Mouse (Mus musculus) stomach, embryonic 16.5 days (tissue): ENCODE measurements at regions not wholly inside any gene's neighbourhood (a gene's known extent, or its start where the extent isn't known, plus 50 kb on each side); places are given as distances from the start of the nearest gene placed in this dataset.

Experiments used
- ATAC-seq: fragments of 200-750 bp; cut with Nextera tagmentation; 2 replicates; pipeline ENCODE4 v1.8.0; 2017; ENCODE audit warnings: moderate number of reproducible peaks, moderate TSS enrichment; ENCODE audit not compliant: insufficient read depth, low FRiP score
- H3K27ac ChIP-seq: fragments of 300-500 bp; sonication (generic); 2 replicates; pipeline ENCODE4 v1.5.1; 2014; ENCODE audit warnings: low read length
- H3K27me3 ChIP-seq: fragments of 300-500 bp; sonication (generic); 2 replicates; pipeline ENCODE4 v1.6.1; 2014; ENCODE audit warnings: low read length, control low read depth, mixed read lengths; ENCODE audit not compliant: control insufficient read depth, insufficient read depth
- H3K36me3 ChIP-seq: fragments of 300-500 bp; sonication (generic); 2 replicates; pipeline ENCODE4 v1.6.1; 2014; ENCODE audit warnings: low read length; ENCODE audit not compliant: control insufficient read depth, insufficient read depth
- H3K4me1 ChIP-seq: fragments of 300-500 bp; sonication (generic); 2 replicates; pipeline ENCODE4 v1.6.1; 2014; ENCODE audit warnings: low read length, control low read depth, mixed read lengths; ENCODE audit not compliant: control insufficient read depth, insufficient read depth
- H3K4me2 ChIP-seq: fragments of 300-500 bp; sonication (generic); 2 replicates; pipeline ENCODE4 v1.6.1; 2014; ENCODE audit warnings: low read depth, low read length, mixed read lengths
- H3K4me3 ChIP-seq: fragments of 300-500 bp; sonication (generic); replicated peaks from 2 replicates; pipeline ENCODE4 v1.5.1; 2014; ENCODE audit warnings: mild to moderate bottlenecking, low read length
- H3K9ac ChIP-seq: fragments of 300-500 bp; sonication (generic); 2 replicates; pipeline ENCODE4 v1.6.1; 2014; ENCODE audit warnings: low read length
- H3K9me3 ChIP-seq: fragments of 300-500 bp; sonication (generic); replicated peaks from 2 replicates; pipeline ENCODE4 v1.6.1; 2016; ENCODE audit warnings: low read length, control low read depth; ENCODE audit not compliant: control insufficient read depth
- WGBS: fragments of 180-500 bp; shearing (Covaris S2); extraction: QIAGEN DNeasy Blood & Tissue Kit; methylation state at CpG from one replicate; pipeline ENCODE4 v1.1.7; 2014; 5-methylcytosine and 5-hydroxymethylcytosine counted together

DNA sequence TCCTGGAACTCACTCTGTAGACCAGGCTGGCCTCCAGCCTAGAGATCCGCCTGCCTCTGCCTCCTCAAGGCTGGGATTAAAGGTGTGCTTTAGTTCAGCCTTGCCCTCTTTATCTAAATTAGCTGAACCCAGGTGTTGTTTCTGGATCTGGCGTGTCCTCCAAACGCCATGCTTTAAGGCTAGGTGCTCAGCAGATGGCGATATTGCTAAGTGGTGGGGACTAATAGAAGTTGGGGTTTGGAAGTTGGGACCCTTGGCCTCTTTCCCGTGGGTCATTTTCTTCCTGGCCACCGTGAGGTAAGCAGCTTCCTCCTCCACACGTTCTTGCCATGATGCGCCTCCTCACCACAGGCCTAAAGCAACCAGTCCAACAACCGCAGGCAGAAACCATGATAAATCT, 91.3 kb downstream of the Cd83 start:
- H3K27ac ChIP-seq: no peak overlapping the region
- no peak overlapping the region for H3K4me2 ChIP-seq
- H3K9me3 ChIP-seq: no peaks in the 10 kb centered on the region
- no peak overlapping the region for H3K4me3 ChIP-seq
- no peaks in the 10 kb centered on the region for H3K27me3 ChIP-seq
- H3K4me1 ChIP-seq: no peaks in the 10 kb centered on the region; the same call in none of the 2 replicates
- 83% methylated on average over 9 of the region's 9 CpGs for WGBS
- ATAC-seq: no peak
- no peak overlapping the region for H3K9ac ChIP-seq
- no peaks in the 10 kb centered on the region for H3K36me3 ChIP-seq

DNA sequence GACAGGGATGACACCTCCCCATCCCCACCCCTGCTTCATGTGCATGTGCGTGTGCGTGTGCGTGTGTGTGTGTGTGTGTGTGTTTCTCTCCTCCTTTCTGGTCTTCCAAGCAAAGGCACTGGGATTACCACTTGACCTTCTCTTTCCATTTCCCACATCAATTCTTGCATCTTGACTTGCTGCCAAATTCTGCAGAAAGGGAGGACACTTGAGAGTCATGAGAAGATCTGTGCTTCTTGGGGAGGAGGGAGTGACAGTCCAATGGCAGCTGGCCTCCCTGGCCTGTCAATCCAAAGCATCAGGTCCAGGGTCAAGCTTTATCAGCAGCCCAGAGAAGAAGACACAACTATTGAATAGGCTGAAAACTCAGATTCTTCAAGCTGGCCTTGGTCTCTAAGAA, 102.7 kb downstream of the Cd83 start:
- 77% methylated on average over 3 of the region's 3 CpGs for WGBS

DNA sequence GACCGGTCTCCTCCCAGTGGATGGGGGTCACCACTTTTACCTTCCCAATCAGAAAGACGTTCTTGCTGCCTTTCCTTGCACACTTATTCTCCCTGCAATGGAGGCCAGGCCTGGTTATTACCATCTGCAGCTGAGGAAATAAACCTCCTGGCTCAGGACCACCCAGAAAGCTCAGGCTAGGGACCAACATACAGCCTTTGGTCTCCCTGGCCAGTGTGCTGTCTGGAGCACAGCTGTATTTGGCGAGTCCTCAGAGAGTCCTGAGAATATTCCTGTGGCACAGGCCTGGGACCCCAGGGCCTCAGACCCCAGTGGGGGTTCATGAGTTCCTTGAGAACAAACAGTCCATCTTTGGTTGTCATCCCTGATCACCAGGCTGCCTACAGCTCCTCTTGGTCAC, 107.4 kb downstream of the Cd83 start:
- Histone ChIP-seq H3K9me3 (no peaks in the 10 kb centered on the region), H3K27ac (0 out of 2 replicates have a peak overlapping the region, but pooled peaks have one; percentile 6), H3K27me3 (no peaks in the 10 kb centered on the region), H3K4me3 (no peak overlapping the region), H3K4me2 (no peak overlapping the region), H3K4me1 (0 out of 2 replicates have a peak, but pooled peaks cover 3% of the 10 kb centered on the region), H3K9ac (no peak overlapping the region), H3K36me3 (no peaks in the 10 kb centered on the region)
- WGBS: 63% methylated on average over 3 of the region's 3 CpGs
- no peak for ATAC-seq

More for the DNA sequence above, 102.7 kb downstream of the Cd83 start:
- no peak overlapping the region for H3K27ac ChIP-seq
- H3K36me3 ChIP-seq: no peaks in the 10 kb centered on the region
- H3K9me3 ChIP-seq: no peaks in the 10 kb centered on the region
- H3K4me1 ChIP-seq: 0 out of 2 replicates have a peak, but pooled peaks cover 3% of the 10 kb centered on the region
- H3K27me3 ChIP-seq: no peaks in the 10 kb centered on the region
- H3K4me2 ChIP-seq: no peak overlapping the region
- ATAC-seq: no peak
- H3K4me3 ChIP-seq: no peak overlapping the region
- no peak overlapping the region for H3K9ac ChIP-seq

DNA sequence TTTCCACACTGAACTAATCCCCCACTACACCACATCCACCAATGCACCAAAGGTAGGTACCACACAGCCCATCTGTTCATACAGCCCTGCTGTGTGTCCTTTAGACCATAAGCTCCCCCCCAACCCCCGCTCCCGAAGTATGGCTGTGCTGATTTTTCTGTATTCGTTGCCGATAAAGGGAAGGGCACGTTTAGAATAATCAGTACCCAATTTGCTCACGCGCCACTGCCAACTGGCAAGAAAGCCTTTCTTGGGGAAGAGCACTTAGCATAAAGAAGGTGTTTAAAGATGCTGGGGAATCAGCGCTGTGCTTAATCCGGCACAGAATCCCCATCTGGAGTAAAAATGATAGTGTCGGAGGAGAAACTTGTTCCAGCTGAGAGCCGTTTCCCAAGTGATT, 111.4 kb downstream of the Cd83 start:
- 68% methylated on average over 11 of the region's 11 CpGs for WGBS
- Histone ChIP-seq H3K9me3 (no peaks in the 10 kb centered on the region), H3K4me2 (no peak overlapping the region), H3K36me3 (no peaks in the 10 kb centered on the region), H3K9ac (no peak overlapping the region), H3K27me3 (no peaks in the 10 kb centered on the region), H3K27ac (no peak overlapping the region), H3K4me3 (no peak overlapping the region), H3K4me1 (0 out of 2 replicates have a peak, but pooled peaks cover 3% of the 10 kb centered on the region)
- ATAC-seq: no peak

DNA sequence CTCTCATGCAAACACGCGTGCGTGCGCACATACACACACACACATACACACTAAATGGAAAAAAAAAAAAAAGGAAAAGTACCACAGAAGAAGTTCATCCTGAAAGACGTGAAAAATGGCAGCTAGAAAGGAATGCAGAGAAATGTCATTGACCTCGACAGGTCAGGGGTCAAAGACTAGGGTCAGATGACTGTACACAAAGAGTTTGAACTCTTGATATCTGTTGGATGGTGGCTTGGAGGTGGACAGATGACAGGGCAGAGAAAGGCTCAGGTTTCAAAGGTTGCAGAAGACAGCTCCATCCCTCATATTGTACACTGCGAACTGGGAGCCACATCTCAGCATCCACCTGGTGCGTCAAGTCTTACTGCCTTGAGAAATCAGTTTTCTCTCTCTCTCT, 112.5 kb downstream of the Cd83 start:
- Histone ChIP-seq H3K9ac (no peak overlapping the region), H3K4me1 (0 out of 2 replicates have a peak, but pooled peaks cover 2% of the 10 kb centered on the region), H3K9me3 (no peaks in the 10 kb centered on the region), H3K4me3 (no peak overlapping the region), H3K4me2 (no peak overlapping the region), H3K36me3 (no peaks in the 10 kb centered on the region), H3K27ac (no peak overlapping the region), H3K27me3 (no peaks in the 10 kb centered on the region)
- WGBS: 78% methylated on average over 8 of the region's 8 CpGs
- ATAC-seq: no peak

DNA sequence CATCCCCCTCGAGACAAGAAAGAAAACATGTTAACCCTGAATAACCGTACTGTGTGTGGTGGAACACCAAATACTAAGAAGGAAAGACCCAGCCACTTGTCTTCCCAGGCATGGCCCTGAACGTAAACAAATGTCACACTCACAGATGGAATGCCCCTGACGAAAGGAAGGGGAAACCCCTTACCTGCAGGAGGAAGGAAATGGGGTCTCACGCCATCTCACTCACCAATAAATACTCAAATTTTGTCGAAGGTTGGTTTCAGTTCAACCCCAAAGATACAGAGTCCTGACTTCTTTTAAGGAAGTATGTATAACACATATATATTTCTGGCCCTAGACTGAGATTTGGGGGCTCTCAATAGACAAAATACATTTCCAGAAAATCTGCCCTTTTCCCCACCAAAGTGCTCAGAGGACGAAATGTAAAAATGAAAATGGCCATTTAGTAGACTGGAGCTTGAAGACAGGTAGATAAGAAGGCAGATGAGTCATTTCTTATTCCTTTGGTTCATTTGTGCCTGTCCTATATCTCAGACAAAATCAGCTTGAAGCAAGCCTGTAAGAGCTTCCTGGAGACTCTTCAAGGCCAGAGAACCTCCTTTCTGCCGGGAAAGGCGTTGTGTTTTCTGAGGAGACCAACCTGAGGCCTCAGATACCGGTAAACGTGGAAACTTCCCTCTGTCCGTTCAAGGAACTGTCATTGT, 114.1 kb downstream of the Cd83 start:
- H3K9ac ChIP-seq: no peak overlapping the region
- H3K4me3 ChIP-seq: no peak overlapping the region
- no peaks in the 10 kb centered on the region for H3K36me3 ChIP-seq
- WGBS: 65% methylated on average over 12 of the region's 12 CpGs
- no peaks in the 10 kb centered on the region for H3K4me1 ChIP-seq
- H3K4me2 ChIP-seq: no peak overlapping the region
- no peak for ATAC-seq
- H3K27ac ChIP-seq: no peak overlapping the region
- no peaks in the 10 kb centered on the region for H3K27me3 ChIP-seq
- H3K9me3 ChIP-seq: no peaks in the 10 kb centered on the region

DNA sequence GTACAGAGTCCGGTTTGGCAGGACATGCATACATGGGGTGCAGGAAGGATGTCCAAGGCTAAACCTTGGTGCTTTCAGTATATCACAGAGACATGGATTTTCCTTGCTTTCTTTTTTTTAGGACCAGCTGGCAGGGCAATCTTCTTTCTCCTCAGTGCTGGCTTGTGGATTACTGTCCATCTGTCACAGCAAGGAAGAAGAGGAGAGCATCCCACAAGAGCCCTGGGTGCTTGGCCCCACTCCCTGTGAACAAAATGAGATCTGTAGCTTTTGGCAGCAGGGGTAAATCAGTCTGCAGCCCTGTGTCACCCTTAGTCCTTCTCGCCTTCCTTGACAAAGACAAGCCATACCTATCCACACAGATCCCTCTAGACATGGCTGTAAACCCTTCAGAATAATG, 115.5 kb downstream of the Cd83 start:
- ATAC-seq: no peak
- no peaks in the 10 kb centered on the region for H3K4me1 ChIP-seq
- H3K4me2 ChIP-seq: no peak overlapping the region
- no peak overlapping the region for H3K9ac ChIP-seq
- H3K36me3 ChIP-seq: no peaks in the 10 kb centered on the region
- WGBS: 90% methylated on average over 2 of the region's 2 CpGs
- no peak overlapping the region for H3K4me3 ChIP-seq
- H3K27ac ChIP-seq: no peak overlapping the region
- no peaks in the 10 kb centered on the region for H3K9me3 ChIP-seq
- H3K27me3 ChIP-seq: no peaks in the 10 kb centered on the region

DNA sequence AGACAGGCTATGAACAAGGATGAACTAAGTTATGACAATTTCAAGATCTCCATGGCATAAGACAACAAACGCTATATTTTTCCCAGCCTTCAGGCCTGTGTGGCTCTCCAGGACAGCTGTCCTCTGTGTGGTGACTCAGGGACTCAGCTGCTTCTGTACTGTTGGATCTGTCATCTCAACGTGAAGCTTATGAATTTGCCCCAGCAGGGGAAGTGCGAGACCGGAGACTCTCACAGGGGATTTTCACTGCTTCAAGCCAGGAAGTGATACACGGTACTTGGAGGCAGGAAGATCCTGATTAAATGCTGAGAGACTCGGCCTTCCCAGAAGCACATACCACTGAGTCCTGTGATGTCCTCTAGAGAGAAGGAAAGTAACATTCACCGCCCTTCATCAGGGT, 116.2 kb downstream of the Cd83 start:
- no peak overlapping the region for H3K9ac ChIP-seq
- WGBS: 62% methylated on average over 7 of the region's 7 CpGs
- no peak for ATAC-seq
- H3K4me2 ChIP-seq: no peak overlapping the region
- no peaks in the 10 kb centered on the region for H3K36me3 ChIP-seq
- no peak overlapping the region for H3K4me3 ChIP-seq
- H3K9me3 ChIP-seq: no peaks in the 10 kb centered on the region
- no peaks in the 10 kb centered on the region for H3K27me3 ChIP-seq
- no peaks in the 10 kb centered on the region for H3K4me1 ChIP-seq
- no peak overlapping the region for H3K27ac ChIP-seq

DNA sequence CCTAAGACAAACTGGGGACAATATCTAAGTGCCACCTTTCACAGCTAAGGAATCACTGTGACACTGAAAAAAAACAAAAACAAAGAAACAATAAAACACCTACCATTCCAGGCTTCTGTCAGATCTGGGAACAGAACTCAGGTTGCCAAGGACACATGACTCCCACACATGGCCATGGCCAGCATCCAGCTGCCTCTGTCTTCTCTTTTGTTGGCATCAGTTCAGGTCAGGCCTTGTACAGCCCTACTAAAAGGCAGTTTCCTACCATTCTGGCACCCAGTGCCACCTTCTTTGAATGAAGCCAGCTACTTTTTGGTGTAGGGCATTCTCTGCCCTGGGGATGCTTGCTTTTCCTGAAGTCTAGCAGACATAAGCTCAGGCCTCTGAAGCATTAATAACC, 118.8 kb downstream of the Cd83 start:
- no peak overlapping the region for H3K27ac ChIP-seq
- no peak overlapping the region for H3K4me2 ChIP-seq

More for the DNA sequence above, 118.8 kb downstream of the Cd83 start:
- H3K9me3 ChIP-seq: no peaks in the 10 kb centered on the region
- H3K9ac ChIP-seq: no peak overlapping the region
- no peaks in the 10 kb centered on the region for H3K36me3 ChIP-seq
- no peak for ATAC-seq
- peaks cover 5% of the 10 kb centered on the region for H3K4me1 ChIP-seq
- no peak overlapping the region for H3K4me3 ChIP-seq
- H3K27me3 ChIP-seq: no peaks in the 10 kb centered on the region
